Mouse (Mus musculus) retina, embryonic 14.5 days (tissue): ENCODE data around the gene Slc4a1.
A peak's percentile ranks its signal among the peaks of the same experiment; 100 is the strongest.
"Not testable (repeated sequence)": the region's sequence is repeated elsewhere in the genome, so short reads cannot be mapped to it uniquely, and the experiment has no call there.

Source experiments
- DNase-seq: peaks from one replicate; pipeline ENCODE4 v3.0.0-alpha.2; 2015; ENCODE audit warnings: low spot score

Slc4a1 gene

DNA sequence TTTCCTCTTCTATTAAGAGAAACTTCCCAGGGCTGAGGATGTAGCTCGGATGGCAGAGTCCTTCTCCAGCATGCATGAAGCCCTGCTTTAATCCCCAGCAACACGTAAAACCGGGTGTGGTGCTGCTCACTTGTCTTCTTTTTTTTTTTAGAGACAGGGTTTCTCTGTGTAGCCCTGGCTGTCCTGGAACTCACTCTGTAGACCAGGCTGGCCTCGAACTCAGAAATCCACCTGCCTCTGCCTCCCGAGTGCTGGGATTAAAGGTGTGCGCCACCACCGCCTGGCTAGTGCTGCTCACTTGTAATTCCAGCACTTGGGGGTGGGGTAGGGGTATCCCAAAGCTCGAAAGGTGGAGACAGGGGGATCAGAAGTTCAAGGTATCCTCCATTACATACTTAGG lies at the start of gene Slc4a1:
TSS of gene Slc4a1 (minus strand) at position 101 of the 400 bp plus-strand sequence.
- not testable (repeated sequence) for DNase-seq

GRCm38 (mm10) chr11:102415034-102415802 lies 49.2 kb upstream of the Slc4a1 start:
- no peak for DNase-seq

DNA sequence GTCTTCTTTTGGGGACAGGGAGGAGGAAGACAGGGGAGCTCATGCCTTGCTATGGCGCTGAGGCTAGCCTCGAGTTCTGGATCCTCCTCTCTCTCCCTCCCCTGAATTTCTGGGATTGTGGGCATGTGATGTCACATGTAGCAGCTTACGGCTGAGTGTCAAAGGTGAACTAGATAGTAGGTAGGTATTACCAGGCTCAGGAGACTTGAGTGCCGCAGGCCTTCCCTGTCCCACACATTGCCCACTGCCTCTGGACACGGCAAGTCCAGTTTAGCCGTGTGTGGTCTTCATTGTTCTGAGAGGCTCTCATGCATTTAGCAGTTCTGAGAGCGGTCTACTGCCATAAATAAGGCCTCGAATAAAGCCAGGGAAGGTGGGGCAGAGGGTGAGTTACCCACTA lies 47.1 kb upstream of the Slc4a1 start:
- no peak for DNase-seq

DNA sequence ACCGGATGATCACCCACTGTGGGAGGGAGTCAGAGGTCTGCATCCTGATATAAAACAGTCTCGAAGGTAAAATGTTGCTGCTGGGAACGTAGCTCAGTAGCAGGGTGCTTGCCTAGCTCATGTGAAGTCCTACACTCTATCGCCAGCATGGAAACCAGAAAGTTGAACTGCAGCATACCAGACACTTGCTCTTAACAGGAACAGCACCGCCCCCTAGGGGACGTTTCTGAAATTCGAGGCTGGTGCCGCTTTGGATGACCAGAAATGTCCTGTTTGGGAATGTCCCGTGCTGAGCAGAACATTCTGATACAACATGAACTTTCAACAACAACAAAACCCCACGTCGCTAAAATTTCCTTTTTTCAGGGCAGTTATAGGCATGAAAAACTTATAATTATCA lies 45.7 kb upstream of the Slc4a1 start:
- peak; percentile 98 for DNase-seq

GRCm38 (mm10) chr11:102411061-102411460 lies 45.1 kb upstream of the Slc4a1 start:
- no peak for DNase-seq

DNA sequence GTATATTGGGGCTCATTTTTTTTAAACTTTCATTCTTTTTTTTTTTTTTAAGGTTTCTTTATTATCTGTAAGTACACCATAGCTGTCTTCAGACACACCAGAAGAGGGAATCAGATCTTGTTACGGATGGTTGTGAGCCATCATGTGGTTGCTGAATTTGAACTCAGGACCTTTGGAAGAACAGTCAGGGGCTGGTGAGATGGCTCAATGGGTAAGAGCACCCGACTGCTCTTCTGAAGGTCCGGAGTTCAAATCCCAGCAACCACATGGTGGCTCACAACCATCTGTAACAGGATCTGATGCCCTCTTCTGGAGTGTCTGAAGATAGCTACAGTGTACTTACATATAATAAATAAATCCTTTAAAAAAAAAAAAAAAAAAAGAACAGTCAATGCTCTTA lies 44.3 kb upstream of the Slc4a1 start:
- DNase-seq = not testable (repeated sequence)

DNA sequence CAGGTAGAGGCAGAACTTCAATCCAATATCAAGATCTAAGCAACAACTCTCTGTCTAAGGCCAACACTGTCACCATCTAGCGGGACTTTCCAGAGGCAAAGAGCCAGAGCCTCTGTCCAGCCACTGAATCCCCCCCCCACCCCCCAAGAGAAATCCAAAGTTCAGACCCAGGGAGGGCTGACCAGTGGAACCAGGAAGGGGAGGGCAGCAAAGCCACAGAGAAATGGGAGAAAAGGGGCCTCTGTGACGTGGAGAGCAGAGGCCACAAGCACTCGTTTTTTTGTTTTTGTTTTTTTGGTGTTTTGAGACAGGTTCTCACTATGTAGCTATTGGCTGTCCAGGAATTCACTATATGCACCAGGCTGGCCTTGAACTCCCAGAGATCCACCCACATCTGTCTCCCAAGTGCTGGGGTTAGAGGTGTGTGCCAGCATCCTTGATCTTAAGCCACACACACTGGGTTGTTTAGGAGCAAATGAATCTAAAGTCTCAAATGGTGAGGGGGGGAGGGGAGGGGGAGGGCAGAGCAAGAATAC lies 43.9 kb upstream of the Slc4a1 start:
- DNase-seq = no peak

GRCm38 (mm10) chr11:102408888-102409794 lies 43.1 kb upstream of the Slc4a1 start:
- no peak for DNase-seq

- peak; percentile 99 for DNase-seq
These were observed 42.4 kb upstream of the Slc4a1 start for GRCm38 (mm10) chr11:102408344-102408876.

- no peak for DNase-seq
These were observed 41.8 kb upstream of the Slc4a1 start, which contains the start of gene Slc25a39 for GRCm38 (mm10) chr11:102407834-102408215. TSS of gene Slc25a39 (minus strand) at chr11:102407946.

GRCm38 (mm10) chr11:102406900-102407833 lies 41.2 kb upstream of the Slc4a1 start:
- DNase-seq = peak; percentile 94

DNA sequence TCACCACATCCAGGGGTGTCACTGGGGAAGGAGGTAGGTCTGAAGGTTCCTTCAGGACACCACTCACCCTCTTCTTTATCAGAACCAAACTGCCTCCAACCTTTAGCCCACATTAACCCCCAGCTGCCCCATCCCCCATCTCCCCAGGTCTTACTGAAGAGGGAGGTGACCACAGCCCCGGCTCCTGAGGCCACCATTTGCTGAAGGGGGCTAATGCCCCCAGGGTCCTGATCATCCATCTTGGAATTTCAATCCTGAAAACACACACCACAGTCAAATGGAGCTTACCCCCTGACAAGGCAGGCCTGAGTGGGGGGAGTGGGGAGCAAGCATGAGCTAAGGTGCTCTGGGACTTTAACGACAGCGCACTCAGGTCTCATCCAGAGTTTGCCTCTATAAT lies 40.4 kb upstream of the Slc4a1 start:
- no peak for DNase-seq

GRCm38 (mm10) chr11:102405544-102406285 lies 39.7 kb upstream of the Slc4a1 start:
- DNase-seq = no peak

DNA sequence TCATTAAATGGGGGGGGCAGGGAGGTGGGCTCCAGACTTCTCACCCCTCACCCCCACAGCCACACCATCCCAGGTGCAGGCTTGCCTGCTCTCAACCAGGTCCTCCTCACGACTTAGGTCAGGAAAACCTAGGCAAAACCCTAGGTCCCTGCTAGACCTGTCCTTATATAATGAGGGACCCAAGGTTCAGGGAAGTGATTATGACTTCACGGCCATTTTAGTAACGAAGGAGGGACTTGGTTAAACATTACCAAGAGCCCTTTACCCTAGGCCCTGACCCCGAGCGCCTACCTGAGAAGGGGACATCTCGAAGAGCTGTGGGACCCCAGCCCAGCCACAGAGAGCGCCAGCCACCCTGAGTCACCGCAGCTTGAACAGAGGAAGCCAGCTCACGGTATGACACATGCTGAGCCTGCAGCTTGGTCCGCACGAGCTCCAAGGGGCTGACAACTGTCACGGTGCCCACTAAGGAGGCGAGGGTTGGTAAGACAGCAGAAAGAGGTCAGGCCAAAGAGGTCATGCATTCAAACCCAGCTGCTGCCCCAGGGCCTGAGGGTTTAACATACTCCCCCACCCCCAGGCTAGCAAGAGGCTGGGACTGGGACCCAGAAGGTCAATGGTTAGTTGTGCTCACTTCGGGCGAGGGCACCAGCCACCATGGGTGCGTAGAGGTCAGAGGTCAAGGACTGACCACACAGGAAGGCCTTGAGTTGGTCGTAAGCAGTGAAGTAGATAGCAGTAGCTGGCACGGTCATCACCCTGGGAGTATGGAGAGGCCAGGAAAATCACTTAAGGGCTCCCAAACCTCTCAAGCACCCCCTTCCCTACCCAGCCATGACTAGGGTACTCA lies 38.4 kb upstream of the Slc4a1 start:
- no peak for DNase-seq

- DNase-seq = no peak
These were observed 37.7 kb upstream of the Slc4a1 start for GRCm38 (mm10) chr11:102403657-102404056.

GRCm38 (mm10) chr11:102401898-102402500 lies 36.0 kb upstream of the Slc4a1 start:
- DNase-seq = peak; percentile 38

- no peak for DNase-seq
These were observed 34.6 kb upstream of the Slc4a1 start for GRCm38 (mm10) chr11:102400513-102401084.

DNA sequence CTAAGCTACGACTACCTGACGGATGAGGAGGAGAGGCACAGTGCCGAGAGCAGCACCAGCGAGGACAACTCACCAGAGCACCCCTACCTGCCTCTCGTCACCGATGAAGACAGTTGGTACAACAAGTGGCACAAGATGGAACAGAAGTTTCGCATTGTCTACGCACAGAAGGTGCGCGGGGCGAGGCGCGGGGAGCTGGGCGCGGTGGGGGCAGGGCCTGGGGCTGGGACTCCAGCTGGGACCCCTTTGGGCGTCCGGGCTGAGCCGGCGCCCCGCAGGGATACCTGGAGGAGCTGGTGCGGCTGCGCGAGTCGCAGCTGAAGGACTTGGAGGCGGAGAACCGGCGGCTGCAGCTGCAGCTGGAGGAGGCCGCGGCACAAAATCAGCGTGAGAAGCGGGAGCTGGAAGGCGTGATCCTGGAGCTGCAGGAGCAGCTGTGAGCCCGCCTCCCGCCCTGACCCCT lies 33.6 kb upstream of the Slc4a1 start:
- no peak for DNase-seq

GRCm38 (mm10) chr11:102399107-102399506 lies 33.1 kb upstream of the Slc4a1 start:
- DNase-seq = no peak
